Mouse (Mus musculus) adrenal gland, postnatal 36 days (tissue): ENCODE data around the gene Clcn3. TPM values are rescaled to one million over a fixed set of nuclear protein-coding genes. Genes with fewer than 3 reads are reported as not detected.
"Not testable (repeated sequence)": the region's sequence is repeated elsewhere in the genome, so short reads cannot be mapped to it uniquely, and the experiment has no call there.

ENCODE experiments used
- DNase-seq, 2 experiments: peaks; one replicate each; pipeline ENCODE4 v3.0.0; 2021; ENCODE audit warnings: mixed read lengths in 1 of 2
- long read RNA-seq, 2 experiments: library from polyadenylated mRNA; stranded (forward); transcript quantifications; one replicate each; pipeline ENCODE4 v2.0.0; 2021; ENCODE audit warnings: borderline sequencing depth in 2 of 2
- total RNA-seq, 2 experiments: library from RNA; stranded (reverse); gene quantifications; 2 replicates each; pipeline ENCODE4 v1.2.3; 2021

Clcn3 gene
- total RNA-seq = 10 to 100 TPM; 44.8 to 51.2 TPM
- long read RNA-seq, experiment 1, full-length matches to known transcripts = 19 of 27 reads
- long read RNA-seq, experiment 1, partial matches to known transcripts = 4 of 27 reads
- long read RNA-seq, experiment 1, other reads (novel, unspliced or antisense) = 4 of 27 reads
- long read RNA-seq, experiment 2, full-length matches to known transcripts = 2 of 3 reads
- long read RNA-seq, experiment 2, partial matches to known transcripts = 1 of 3 reads
- long read RNA-seq, experiment 2, other reads (novel, unspliced or antisense) = 0 of 3 reads

GRCm38 (mm10) chr8:60982701-60983687 lies at the start of gene Clcn3:
Gene Clcn3, minus strand, starts transcription at chr8:60983300.
- peak; percentile 98 to 99 for DNase-seq

- no peak for DNase-seq
Measured at GRCm38 (mm10) chr8:60996468-60996867, 13.4 kb upstream of the Clcn3 start.

DNA sequence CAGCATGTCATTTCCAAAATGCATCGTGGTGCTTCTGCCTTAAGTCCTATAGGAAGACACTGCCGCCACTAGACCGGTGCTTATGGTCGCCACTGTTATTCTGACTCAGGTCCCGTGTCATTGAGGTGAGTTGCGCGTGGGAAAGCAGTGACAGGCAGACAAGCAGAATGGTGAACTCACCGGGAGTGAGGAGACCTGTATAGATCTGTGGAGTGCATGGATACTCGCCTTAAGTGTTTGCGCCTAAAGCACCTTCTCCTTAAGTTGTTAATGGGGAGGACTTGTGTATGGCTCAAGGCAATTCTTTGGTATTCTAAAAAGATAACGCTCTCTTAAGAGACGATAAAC lies 10.5 kb upstream of the Clcn3 start:
- DNase-seq = no peak

DNA sequence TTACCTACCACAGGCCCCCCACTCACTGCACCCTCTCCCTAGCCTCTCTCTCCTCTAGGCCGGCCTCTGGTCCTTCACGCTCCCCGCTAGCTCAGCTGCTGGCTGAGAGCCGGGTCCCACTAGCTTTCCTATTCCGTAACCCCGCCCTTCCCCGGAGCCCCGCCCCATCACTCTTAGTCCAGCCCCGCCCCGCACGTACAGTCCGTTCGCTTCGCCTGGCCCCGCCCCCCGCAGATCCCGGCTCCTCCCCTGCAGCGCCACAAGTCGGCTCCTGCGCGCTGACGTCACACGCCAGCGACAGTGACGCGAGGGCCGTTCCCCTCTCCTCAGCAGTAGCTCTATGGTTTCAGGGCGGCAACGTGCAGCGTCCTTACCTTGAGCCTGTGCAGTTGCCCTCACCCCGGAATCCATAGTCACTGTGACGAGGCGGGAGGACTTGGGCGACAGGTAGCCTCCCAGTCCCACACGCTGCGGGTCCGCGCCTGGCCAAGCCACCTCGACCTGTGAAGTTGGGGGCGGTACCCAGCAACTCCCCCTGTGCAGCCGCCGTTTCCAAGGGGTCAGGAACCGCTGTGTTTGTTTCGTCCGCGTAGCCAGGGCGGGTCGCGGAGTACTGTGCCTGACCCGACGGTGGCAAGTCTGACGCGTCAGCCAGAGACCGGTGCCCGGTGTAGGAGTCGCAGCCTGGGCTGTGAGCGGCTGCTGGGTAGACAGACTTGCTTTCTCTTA lies 10.0 kb upstream of the Clcn3 start, which contains the start of gene Nek1:
TSS of gene Nek1 (plus strand) at position 286 of the 729 bp plus-strand sequence.
- peak; percentile 98 to 100 for DNase-seq

DNA sequence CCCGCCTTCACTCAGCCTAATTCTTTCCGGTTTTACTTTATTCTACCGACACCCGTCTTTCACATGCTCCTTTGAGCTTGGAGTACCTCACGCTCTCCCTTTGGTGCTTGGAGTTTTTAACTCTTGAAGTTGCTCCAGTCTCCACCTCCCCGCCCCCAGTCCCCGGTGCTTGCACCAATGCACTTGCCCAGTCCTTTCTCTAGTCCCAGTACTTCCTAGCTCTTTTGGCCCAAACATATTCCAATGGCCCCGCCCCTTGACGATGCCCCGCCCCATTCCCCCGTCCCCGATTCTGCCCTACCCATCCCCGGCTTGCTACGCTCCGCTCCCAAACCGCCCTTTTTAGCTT lies 9.4 kb upstream of the Clcn3 start:
- DNase-seq = peak; percentile 76 to 87

DNA sequence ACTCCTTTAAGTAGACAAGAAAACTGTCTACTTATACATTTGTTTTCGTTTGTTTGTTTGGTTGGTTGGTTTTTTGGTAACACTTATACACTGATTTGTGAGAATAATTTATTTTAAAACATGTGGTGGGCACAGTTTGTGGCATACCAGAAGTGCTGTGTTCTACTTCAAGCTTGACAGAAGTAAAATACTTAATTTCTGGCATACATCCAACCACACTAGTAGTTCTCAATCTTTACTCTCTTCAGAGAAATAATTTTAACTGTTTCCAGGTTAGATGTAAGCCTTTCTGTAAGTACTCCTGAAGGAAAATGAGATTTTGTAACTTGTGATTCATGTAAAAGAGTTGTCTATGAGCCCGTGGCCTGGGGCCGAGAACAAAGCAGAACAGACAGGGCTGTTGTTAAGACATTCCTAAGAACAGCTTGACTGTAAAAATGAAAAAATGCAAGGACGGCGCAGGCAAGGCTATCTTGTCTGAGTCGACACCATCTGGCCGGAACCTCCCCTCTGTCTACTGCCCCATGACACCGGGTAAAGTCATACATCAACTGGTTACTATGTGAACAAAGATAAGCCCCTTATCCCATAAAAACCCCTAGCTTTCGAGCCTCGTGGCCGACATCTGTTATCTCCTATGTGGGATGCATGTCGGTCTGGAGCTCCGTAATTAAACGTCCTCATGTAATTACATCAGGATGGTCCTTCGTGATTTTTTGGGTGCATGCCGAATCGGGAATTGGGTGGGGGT lies 1.3 kb upstream of the Clcn3 start:
- not testable (repeated sequence) for DNase-seq

GRCm38 (mm10) chr8:60983688-60984079 lies 584 bp upstream of the Clcn3 start:
- peak; percentile 70 to 71 for DNase-seq

DNA sequence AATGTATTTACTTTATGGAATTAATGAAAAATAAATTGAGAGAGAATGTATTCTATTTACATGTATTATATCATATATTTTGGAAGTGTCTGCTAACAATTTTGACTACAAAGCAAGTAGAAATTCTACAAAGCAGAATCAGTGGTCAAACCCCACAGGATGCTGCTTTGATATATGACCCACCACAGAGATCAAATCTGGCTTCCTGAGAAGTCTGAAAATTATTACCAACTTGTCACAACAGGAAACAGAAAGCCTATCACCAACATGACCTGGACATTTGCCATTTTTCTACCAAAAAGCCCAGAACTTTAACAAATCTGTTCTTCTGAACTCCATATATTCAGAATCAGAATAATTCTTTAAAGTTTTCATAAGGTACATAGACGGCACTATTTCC lies 1.7 kb downstream of the Clcn3 start:
- DNase-seq = no peak

DNA sequence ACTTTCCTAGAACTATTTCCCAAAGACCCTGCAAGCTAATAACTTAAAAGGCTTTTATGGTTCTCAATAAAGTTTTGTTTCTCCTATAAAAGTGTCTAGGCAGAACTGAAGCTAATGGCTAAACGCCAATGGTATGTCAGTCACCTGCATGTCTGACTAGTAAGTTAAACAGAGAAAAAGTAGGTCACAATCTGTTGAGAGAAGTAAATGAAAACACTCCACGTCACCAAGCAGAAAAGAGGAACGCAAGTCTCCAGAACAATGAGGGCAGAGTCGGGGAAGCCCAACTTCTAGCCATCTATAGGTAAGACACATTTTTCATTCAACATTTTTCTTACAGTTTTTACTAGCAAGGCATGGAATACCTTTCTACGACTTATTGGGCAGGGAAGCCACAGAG lies 4.6 kb downstream of the Clcn3 start:
- DNase-seq = no peak

- DNase-seq = no peak
Measured at GRCm38 (mm10) chr8:60976818-60977217, 6.3 kb downstream of the Clcn3 start.

DNA sequence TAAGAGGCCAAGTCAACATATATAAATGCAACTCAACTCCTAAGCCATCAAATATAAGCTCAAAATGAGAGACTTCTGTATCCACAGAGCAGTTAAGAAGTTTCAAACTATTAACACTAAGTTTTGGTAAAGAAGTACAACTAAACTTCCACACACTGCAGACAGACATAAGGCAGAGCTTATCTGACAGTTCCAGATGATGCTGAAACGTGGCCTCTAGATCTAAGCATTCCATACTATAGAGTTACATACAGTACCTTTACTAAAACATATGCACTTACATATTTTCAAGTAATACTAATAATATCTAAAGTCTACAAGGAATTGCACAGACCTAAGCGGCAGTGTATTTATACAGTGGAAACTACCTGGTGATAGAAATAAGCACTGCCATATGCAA lies 8.3 kb downstream of the Clcn3 start:
- DNase-seq = no peak

GRCm38 (mm10) chr8:60973448-60973847 lies 9.7 kb downstream of the Clcn3 start:
- DNase-seq = no peak

DNA sequence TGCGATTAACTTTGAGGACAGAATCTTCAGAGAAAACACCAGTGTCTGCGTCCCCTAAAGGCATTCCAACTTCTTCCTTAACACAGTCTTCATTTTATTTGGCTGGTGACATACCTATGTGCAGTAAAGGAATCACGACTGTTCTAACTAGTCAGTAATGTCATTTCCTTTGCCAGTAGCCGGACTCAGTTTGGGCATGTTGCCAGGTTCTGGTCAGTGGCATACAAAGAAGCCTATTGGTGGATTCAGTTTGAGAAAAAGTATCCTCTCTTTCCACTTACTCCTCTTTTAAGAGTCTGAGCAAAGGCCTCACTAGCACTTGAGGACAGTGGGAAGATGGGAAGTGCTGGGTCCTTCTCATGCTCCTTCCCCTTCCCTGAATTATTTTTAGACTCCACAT lies 11.3 kb downstream of the Clcn3 start:
- DNase-seq = peak; percentile 38 to 43

DNA sequence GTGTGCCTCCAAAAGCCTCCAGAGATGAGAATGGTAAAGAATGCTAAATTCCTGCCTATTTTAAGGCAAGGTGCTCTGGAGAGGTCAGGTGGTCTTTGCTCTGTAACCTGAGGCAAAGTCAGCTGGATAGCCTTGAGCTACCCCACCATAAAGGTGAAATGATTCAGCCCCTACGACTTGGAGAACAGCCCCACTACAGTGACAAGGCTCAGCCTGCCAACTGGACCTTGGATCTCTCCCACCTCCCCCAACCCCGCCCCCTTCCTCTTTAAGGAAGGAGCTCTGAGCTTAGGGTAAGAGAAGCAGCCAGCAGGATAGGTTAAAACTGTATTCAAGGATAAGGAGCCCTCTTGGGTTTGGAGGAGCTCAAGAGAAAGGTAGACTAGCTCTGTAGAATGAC lies 14.0 kb downstream of the Clcn3 start:
- no peak for DNase-seq

DNA sequence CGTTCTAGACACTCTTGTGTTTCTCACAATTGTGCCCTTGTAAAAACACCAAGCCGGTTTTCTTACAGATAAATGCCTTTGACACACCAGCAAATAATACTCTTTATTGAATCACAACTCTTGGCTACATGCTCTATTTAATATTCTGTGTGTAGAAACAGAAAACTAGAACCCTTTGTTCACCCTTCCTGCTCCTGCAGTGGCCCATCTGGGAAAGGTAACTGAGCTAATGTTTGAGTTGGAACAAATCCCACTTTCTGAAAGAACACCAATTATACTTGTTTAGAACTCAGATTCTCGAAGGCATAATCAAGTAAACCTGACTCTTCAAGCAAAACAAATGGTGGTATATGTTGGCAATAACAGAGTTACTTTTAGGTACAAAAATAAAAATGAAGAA lies 17.4 kb downstream of the Clcn3 start:
- no peak for DNase-seq

GRCm38 (mm10) chr8:60965306-60965705 lies 17.8 kb downstream of the Clcn3 start:
- no peak for DNase-seq

DNA sequence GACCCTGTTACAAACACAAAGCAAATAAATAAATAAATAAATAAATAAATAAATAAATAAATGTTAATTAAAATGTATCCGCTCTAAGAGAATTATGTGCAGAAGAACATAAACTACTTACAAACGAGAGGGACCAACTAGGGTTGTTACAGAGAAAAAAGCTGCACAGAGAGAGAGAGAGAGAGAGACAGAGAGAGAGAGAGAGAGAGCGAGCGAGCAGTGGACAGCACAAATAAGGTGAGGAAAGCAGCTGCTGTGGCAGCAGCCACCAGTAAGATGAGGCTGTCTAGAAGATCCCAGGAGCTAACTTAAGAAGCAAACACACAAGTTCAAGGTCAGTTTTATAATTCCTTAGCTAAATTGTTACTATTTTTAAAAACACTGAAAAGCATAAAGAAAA lies 18.6 kb downstream of the Clcn3 start:
- no peak for DNase-seq

GRCm38 (mm10) chr8:60963931-60964330 lies 19.2 kb downstream of the Clcn3 start:
- no peak for DNase-seq

DNA sequence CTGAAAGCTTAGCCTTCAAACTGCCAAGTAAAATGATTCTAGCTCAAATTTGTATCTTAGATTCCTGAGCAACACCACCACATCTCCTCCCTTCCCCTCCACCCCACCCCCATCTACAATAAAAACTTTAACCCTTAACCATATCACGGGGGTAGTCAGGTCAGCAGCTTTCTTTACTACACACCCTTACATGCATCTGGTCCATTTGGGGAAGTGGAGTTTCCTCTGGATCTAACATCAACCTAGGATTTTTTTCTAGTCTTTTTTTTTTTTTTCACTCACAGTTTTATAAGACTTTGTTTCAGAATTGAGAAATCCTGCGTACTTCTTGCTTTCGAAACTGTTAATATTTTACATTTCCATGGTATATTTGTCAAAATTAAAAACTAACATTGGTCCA lies 20.3 kb downstream of the Clcn3 start:
- DNase-seq = no peak

GRCm38 (mm10) chr8:60956847-60957246 lies 26.3 kb downstream of the Clcn3 start:
- DNase-seq = no peak

DNA sequence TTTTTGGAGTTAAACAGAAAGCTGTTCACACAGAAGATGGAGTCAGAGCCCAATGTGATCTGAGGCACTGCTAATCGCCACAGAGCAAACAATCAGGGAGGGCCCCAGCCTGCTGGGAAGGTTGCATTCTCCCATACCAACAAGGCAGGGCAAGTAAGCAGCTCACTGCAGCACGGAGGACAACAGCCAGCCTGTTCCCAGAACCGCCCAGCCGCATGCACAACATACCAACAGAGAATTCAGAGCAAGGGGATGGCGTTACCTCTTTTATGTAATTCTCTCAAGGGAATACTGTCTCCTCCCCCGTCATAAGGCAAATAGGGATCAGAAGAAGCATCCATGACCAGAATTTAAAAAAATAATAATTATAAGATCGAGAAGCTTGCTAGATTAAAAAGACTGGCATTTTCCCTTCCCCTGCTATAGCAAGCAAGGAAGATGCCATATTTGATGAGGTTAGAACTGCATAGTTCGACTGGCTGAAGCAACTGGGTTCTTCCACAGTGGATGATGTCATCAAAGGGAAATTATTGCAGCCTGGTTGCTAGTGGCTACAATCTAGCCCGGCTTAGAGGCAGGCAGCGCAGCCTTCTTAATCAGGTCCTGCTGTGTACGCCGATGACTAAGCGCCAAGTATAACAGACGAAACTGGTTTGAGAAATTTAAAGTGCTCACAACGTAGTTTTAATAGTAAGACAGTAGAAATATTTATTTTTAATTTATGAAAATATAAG lies 28.7 kb downstream of the Clcn3 start:
- peak; percentile 80 to 83 for DNase-seq
